9 mouse cellular contexts compared by ENCODE assay signal in genomic region chr10:77206565-77207079, GRCm38 (mm10). TPM values are rescaled to one million over a fixed set of nuclear protein-coding genes. Genes with fewer than 3 reads are reported as not detected.
DNase-seq lines count a peak whose midpoint lies in the region; ATAC-seq and TF ChIP-seq lines count a peak whose summit lies in the region.
"Had no signal": no experiment of that assay in that cellular context is flagged by ENCODE, and none has a peak within 500 bp of the region (broad histone marks: within the 10 kb centered on the region; RNA-seq: fewer than 3 reads in every experiment).

No protein-coding gene starts in this region.

- no peak overlapping the region for H3K4me2 ChIP-seq in neural tube, embryonic 15.5 days
- no peak overlapping the region for H3K4me2 ChIP-seq in heart, embryonic 12.5 days
- H3K4me2 ChIP-seq in lung, embryonic 14.5 days: no peak overlapping the region

- DNase-seq in neural tube, embryonic 10.5 days (ENCODE audit: extremely low spot score, low spot score): no peak
- DNase-seq in kidney, postnatal 36 days: peak; percentile 68 to 85
- peak; percentile 77 for DNase-seq in lung, embryonic 14.5 days
- DNase-seq in thymus, postnatal 14 days: no peak
- no peak for DNase-seq in embryo, embryonic 9.5 days (ENCODE audit: extremely low spot score)

- H3K4me1 ChIP-seq in neural tube, embryonic 15.5 days: peaks cover 16% of the 10 kb centered on the region; the same call in 1 of the 2 replicates
- H3K4me1 ChIP-seq in heart, embryonic 12.5 days (replicated peaks): peaks cover 47% of the 10 kb centered on the region
- H3K4me1 ChIP-seq in lung, embryonic 14.5 days (ENCODE audit: insufficient read depth): 0 out of 2 replicates have a peak, but pooled peaks cover 4% of the 10 kb centered on the region

- no peaks in the 10 kb centered on the region for H3K9me3 ChIP-seq in neural tube, embryonic 15.5 days (replicated peaks)
- no peaks in the 10 kb centered on the region for H3K9me3 ChIP-seq in heart, embryonic 12.5 days (replicated peaks)
- no peaks in the 10 kb centered on the region for H3K9me3 ChIP-seq in lung, embryonic 14.5 days (ENCODE audit: low read depth, low read length)

- H3K27ac ChIP-seq in neural tube, embryonic 15.5 days (replicated peaks): peak overlapping the region; percentile 28; the same call in 1 of the 2 replicates
- peak overlapping the region; percentile 74 for H3K27ac ChIP-seq in heart, embryonic 12.5 days (ENCODE audit: poor library complexity, severe bottlenecking)
- peak overlapping the region; percentile 39; the same call in 1 of the 2 replicates for H3K27ac ChIP-seq in lung, embryonic 14.5 days (ENCODE audit: low read depth)

- ATAC-seq in neural tube, embryonic 15.5 days (ENCODE audit: low FRiP score): no peak
- peak; percentile 39; the same call in 1 of the 2 replicates for ATAC-seq in common myeloid progenitor, adult 5-6 weeks (replicated peaks; ENCODE audit: low read depth, poor library complexity, severe bottlenecking)
- ATAC-seq in heart, embryonic 12.5 days (ENCODE audit: insufficient number of reproducible peaks, low FRiP score): peak; percentile 59; the same call in 1 of the 2 replicates
- ATAC-seq in lung, embryonic 14.5 days (ENCODE audit: insufficient read depth): peak; percentile 71; the same call in 1 of the 2 replicates

- no peaks in the 10 kb centered on the region for H3K36me3 ChIP-seq in neural tube, embryonic 15.5 days
- H3K36me3 ChIP-seq in heart, embryonic 12.5 days: no peaks in the 10 kb centered on the region
- no peaks in the 10 kb centered on the region for H3K36me3 ChIP-seq in lung, embryonic 14.5 days (ENCODE audit: insufficient read depth)

- H3K27me3 ChIP-seq in neural tube, embryonic 15.5 days (replicated peaks): no peaks in the 10 kb centered on the region
- no peaks in the 10 kb centered on the region for H3K27me3 ChIP-seq in heart, embryonic 12.5 days (replicated peaks)
- H3K27me3 ChIP-seq in lung, embryonic 14.5 days (ENCODE audit: insufficient read depth, low read length): no peaks in the 10 kb centered on the region

- 47% methylated on average over 3 of the region's 3 CpGs for WGBS in neural tube, embryonic 15.5 days
- WGBS in heart, embryonic 12.5 days: 33% methylated on average over 3 of the region's 3 CpGs
- WGBS in lung, embryonic 14.5 days: 25% methylated on average over 3 of the region's 3 CpGs

- no peak overlapping the region for H3K9ac ChIP-seq in neural tube, embryonic 15.5 days (replicated peaks)
- no peak overlapping the region for H3K9ac ChIP-seq in heart, embryonic 12.5 days
- H3K9ac ChIP-seq in lung, embryonic 14.5 days: no peak overlapping the region

- H3K4me3 ChIP-seq in neural tube, embryonic 15.5 days (replicated peaks): no peak overlapping the region
- no peak overlapping the region for H3K4me3 ChIP-seq in heart, embryonic 12.5 days
- H3K4me3 ChIP-seq in lung, embryonic 14.5 days (ENCODE audit: low read depth, low read length): no peak overlapping the region

- no peak for TF ChIP-seq CTCF in lung, embryonic 14.5 days (IDR thresholded peaks at IDR 0.05; ENCODE audit: low read depth)

RNA-seq across cellular contexts. Expression of gene Col18a1, which starts 40.3 kb away (rescaled TPM):
- 37.5 and 48.2 TPM in 2 replicates for polyA plus RNA-seq in neural tube, embryonic 15.5 days (2015; fragmentation: Nextera tagmentation; extraction: Ambion mirVana)
- 0.23 TPM in 1 of 2 replicates, not detected in the other for total RNA-seq in common myeloid progenitor, adult 5-6 weeks (2017)
- 271 and 284 TPM in 2 replicates for polyA plus RNA-seq in heart, embryonic 12.5 days (2016; fragmentation: Nextera tagmentation; extraction: Ambion mirVana)
- 204 and 217 TPM in 2 replicates for polyA plus RNA-seq in lung, embryonic 14.5 days (2014; fragmentation: Nextera tagmentation; extraction: Ambion mirVana)
- total RNA-seq: neutrophil, adult 5-6 weeks had no signal

RNA-seq across cellular contexts. Expression of gene Pofut2, which starts 52.4 kb away (rescaled TPM):
- 57.5 and 63.9 TPM in 2 replicates for polyA plus RNA-seq in neural tube, embryonic 15.5 days (2015; fragmentation: Nextera tagmentation; extraction: Ambion mirVana)
- total RNA-seq in common myeloid progenitor, adult 5-6 weeks (2017): 9.6 and 13.9 TPM in 2 replicates
- polyA plus RNA-seq in heart, embryonic 12.5 days (2016; fragmentation: Nextera tagmentation; extraction: Ambion mirVana): 131 and 135 TPM in 2 replicates
- polyA plus RNA-seq in lung, embryonic 14.5 days (2014; fragmentation: Nextera tagmentation; extraction: Ambion mirVana): 128 and 135 TPM in 2 replicates

Comparison
In these comparisons a context has a peak if more than half of its experiments do, and no peak if none do; other contexts are left out.
1. DNase-seq: peak in kidney, postnatal 36 days (2 of 2) and lung, embryonic 14.5 days (single experiment); none in neural tube, embryonic 10.5 days (single experiment), thymus, postnatal 14 days (single experiment) and embryo, embryonic 9.5 days (single experiment).
2. Peak in every context shown above with its lines, with median percentiles within 50 percentile points of each other: H3K27ac ChIP-seq.